Mouse (Mus musculus): Measurements from ENCODE around the gene Tmprss7.

GRCm38 (mm10) chr16:45729163-45729562 lies 35.7 kb upstream of the Tmprss7 start:
- TF ChIP-seq CHD2 (IDR thresholded peaks at IDR 0.05; ENCODE audit: low read length) = no peak
- no peak for TF ChIP-seq JUND (conservative IDR thresholded peaks at IDR 0.05; ENCODE audit: low read depth, low read length)
- TF ChIP-seq CTCF (conservative IDR thresholded peaks at IDR 0.05 in 1 of 2, IDR thresholded peaks at IDR 0.05 in 1 of 2; ENCODE audit: low read depth in 2 of 2, low read length in 2 of 2) = no peak
- no peak for TF ChIP-seq TCF12 (IDR thresholded peaks at IDR 0.05; ENCODE audit: low read depth, low read length)
- TF ChIP-seq BHLHE40 (IDR thresholded peaks at IDR 0.05; ENCODE audit: low read depth, low read length) = no peak
- no peak for TF ChIP-seq NELFE (IDR thresholded peaks at IDR 0.05; ENCODE audit: low read depth, low read length)
- TF ChIP-seq NRF1 (IDR thresholded peaks at IDR 0.05; ENCODE audit: low read depth, low read length) = no peak
- TF ChIP-seq POLR2A (IDR thresholded peaks at IDR 0.05; ENCODE audit: low read depth, low read length) = no peak
- TF ChIP-seq SMC3 (IDR thresholded peaks at IDR 0.05; ENCODE audit: low read depth, low read length) = no peak
- TF ChIP-seq ZNF384 (IDR thresholded peaks at IDR 0.05; ENCODE audit: low read depth, low read length) = no peak

Measured in CH12.LX (cell line).